Mouse (Mus musculus): ENCODE data around the gene Lima1. TPM values are rescaled to one million over a fixed set of nuclear protein-coding genes. Genes with fewer than 3 reads are reported as not detected.

Gene Lima1
- polyA plus RNA-seq, 1 experiment = 140 TPM

DNA sequence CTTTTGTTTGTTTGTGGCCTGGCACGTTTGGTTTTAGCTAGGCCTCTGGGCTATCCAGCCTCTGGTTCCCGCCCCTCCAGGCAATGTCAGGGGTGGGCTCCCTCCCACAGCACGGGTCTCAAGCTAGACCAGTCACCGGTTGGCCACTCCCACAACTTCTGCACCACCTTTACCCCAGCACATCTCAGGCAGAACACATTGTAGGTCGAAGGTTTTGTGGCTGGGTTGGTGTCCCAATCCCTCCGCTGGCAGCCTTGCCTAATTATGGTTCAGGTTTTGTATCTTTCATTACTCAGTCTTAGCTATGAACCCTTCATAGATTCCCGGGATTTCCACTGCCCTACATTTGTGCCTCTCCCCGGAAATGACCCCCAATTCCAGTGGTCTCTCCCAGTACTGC lies 17.8 kb downstream of the Lima1 start:
- no peak overlapping the region for H3ac ChIP-seq (ENCODE audit: control insufficient read depth, insufficient read length)
- H3K4me2 ChIP-seq (ENCODE audit: low read depth) = no peak overlapping the region
- H3K27me3 ChIP-seq (ENCODE audit: control insufficient read depth, insufficient read depth, insufficient read length) = no peaks in the 10 kb centered on the region
- H3K36me3 ChIP-seq (ENCODE audit: control insufficient read depth, insufficient read depth) = peaks cover under 1% of the 10 kb centered on the region
- H3K4me3 ChIP-seq = no peak overlapping the region
- no peak for TF ChIP-seq MYOG (IDR thresholded peaks at IDR 0.05; ENCODE audit: control insufficient read depth in 1 of 3, insufficient read depth in 1 of 3, insufficient read length in 2 of 3, low read depth in 2 of 3)
- TF ChIP-seq TCF3 (IDR thresholded peaks at IDR 0.05; ENCODE audit: insufficient read length, low read depth) = no peak
- no peak for TF ChIP-seq POLR2A (IDR thresholded peaks at IDR 0.05; ENCODE audit: insufficient read length, low read depth)
- TF ChIP-seq USF1 (IDR thresholded peaks at IDR 0.05; ENCODE audit: low read depth) = no peak
- no peak for TF ChIP-seq CEBPB (IDR thresholded peaks at IDR 0.05; ENCODE audit: insufficient read depth, poor library complexity, severe bottlenecking)
- no peak for TF ChIP-seq TCF12 (IDR thresholded peaks at IDR 0.05; ENCODE audit: insufficient read depth, poor library complexity, severe bottlenecking)
- TF ChIP-seq MYOD1 (IDR thresholded peaks at IDR 0.05; ENCODE audit: control insufficient read depth in 1 of 3, insufficient read length in 2 of 3, low read depth in 2 of 3) = no peak
- TF ChIP-seq MAX (IDR thresholded peaks at IDR 0.05; ENCODE audit: low read depth) = no peak
- no peak for TF ChIP-seq E2F4 (IDR thresholded peaks at IDR 0.05; ENCODE audit: insufficient read depth)
- no peak for TF ChIP-seq REST (IDR thresholded peaks at IDR 0.05; ENCODE audit: insufficient read depth, insufficient read length)
- TF ChIP-seq SRF (IDR thresholded peaks at IDR 0.05; ENCODE audit: control insufficient read depth, insufficient read length, low read depth) = no peak
- H3K79me2 ChIP-seq (ENCODE audit: control insufficient read depth, insufficient read depth) = no peaks in the 10 kb centered on the region

GRCm38 (mm10) chr15:99855119-99855518 lies 20.1 kb downstream of the Lima1 start:
- no peak overlapping the region for H3K4me2 ChIP-seq (ENCODE audit: low read depth)
- H3K27me3 ChIP-seq (ENCODE audit: control insufficient read depth, insufficient read depth, insufficient read length) = no peaks in the 10 kb centered on the region
- H3ac ChIP-seq (ENCODE audit: control insufficient read depth, insufficient read length) = no peak overlapping the region
- no peak overlapping the region for H3K4me3 ChIP-seq
- TF ChIP-seq REST (IDR thresholded peaks at IDR 0.05; ENCODE audit: insufficient read depth, insufficient read length) (no peak), POLR2AphosphoS2 (IDR thresholded peaks at IDR 0.05; ENCODE audit: insufficient read length, low read depth) (no peak), MAX (IDR thresholded peaks at IDR 0.05; ENCODE audit: low read depth) (no peak), MYOG (IDR thresholded peaks at IDR 0.05; ENCODE audit: control insufficient read depth in 1 of 3, insufficient read depth in 1 of 3, insufficient read length in 2 of 3, low read depth in 2 of 3) (no peak), SRF (IDR thresholded peaks at IDR 0.05; ENCODE audit: control insufficient read depth, insufficient read length, low read depth) (no peak), POLR2A (IDR thresholded peaks at IDR 0.05; ENCODE audit: insufficient read length, low read depth) (no peak), TCF12 (IDR thresholded peaks at IDR 0.05; ENCODE audit: insufficient read depth, poor library complexity, severe bottlenecking) (no peak), TCF3 (IDR thresholded peaks at IDR 0.05; ENCODE audit: insufficient read length, low read depth) (no peak), CEBPB (IDR thresholded peaks at IDR 0.05; ENCODE audit: insufficient read depth, poor library complexity, severe bottlenecking) (no peak)
- H3K79me2 ChIP-seq (ENCODE audit: control insufficient read depth, insufficient read depth) = no peaks in the 10 kb centered on the region
- H3K36me3 ChIP-seq (ENCODE audit: control insufficient read depth, insufficient read depth) = no peaks in the 10 kb centered on the region

- no peaks in the 10 kb centered on the region for H3K27me3 ChIP-seq (ENCODE audit: control insufficient read depth, insufficient read depth, insufficient read length)
- H3K79me2 ChIP-seq (ENCODE audit: control insufficient read depth, insufficient read depth) = peaks cover 5% of the 10 kb centered on the region
- H3K4me3 ChIP-seq = no peak overlapping the region
- H3K4me2 ChIP-seq (ENCODE audit: low read depth) = peak overlapping the region; percentile 19
- no peaks in the 10 kb centered on the region for H3K36me3 ChIP-seq (ENCODE audit: control insufficient read depth, insufficient read depth)
- H3ac ChIP-seq (ENCODE audit: control insufficient read depth, insufficient read length) = no peak overlapping the region
- no peak for TF ChIP-seq TCF12 (IDR thresholded peaks at IDR 0.05; ENCODE audit: insufficient read depth, poor library complexity, severe bottlenecking)
- TF ChIP-seq CEBPB (IDR thresholded peaks at IDR 0.05; ENCODE audit: insufficient read depth, poor library complexity, severe bottlenecking) = no peak
- TF ChIP-seq SRF (IDR thresholded peaks at IDR 0.05; ENCODE audit: control insufficient read depth, insufficient read length, low read depth) = no peak
- TF ChIP-seq POLR2AphosphoS2 (IDR thresholded peaks at IDR 0.05; ENCODE audit: insufficient read length, low read depth) = no peak
- no peak for TF ChIP-seq MYOD1 (IDR thresholded peaks at IDR 0.05; ENCODE audit: control insufficient read depth in 1 of 3, insufficient read length in 2 of 3, low read depth in 2 of 3)
- no peak for TF ChIP-seq TCF3 (IDR thresholded peaks at IDR 0.05; ENCODE audit: insufficient read length, low read depth)
Measured at GRCm38 (mm10) chr15:99852606-99853237, 22.5 kb downstream of the Lima1 start.

- no peak overlapping the region for H3K4me3 ChIP-seq
- peaks cover 5% of the 10 kb centered on the region for H3K79me2 ChIP-seq (ENCODE audit: control insufficient read depth, insufficient read depth)
- peak overlapping the region; percentile 52 for H3K4me2 ChIP-seq (ENCODE audit: low read depth)
- peak; percentile 77 for TF ChIP-seq CEBPB (IDR thresholded peaks at IDR 0.05; ENCODE audit: insufficient read depth, poor library complexity, severe bottlenecking)
- no peak for TF ChIP-seq MAX (IDR thresholded peaks at IDR 0.05; ENCODE audit: low read depth)
- TF ChIP-seq SRF (IDR thresholded peaks at IDR 0.05; ENCODE audit: control insufficient read depth, insufficient read length, low read depth) = peak; percentile 89
- TF ChIP-seq TCF12 (IDR thresholded peaks at IDR 0.05; ENCODE audit: insufficient read depth, poor library complexity, severe bottlenecking) = no peak
- no peak for TF ChIP-seq REST (IDR thresholded peaks at IDR 0.05; ENCODE audit: insufficient read depth, insufficient read length)
- no peak for TF ChIP-seq MYOD1 (IDR thresholded peaks at IDR 0.05; ENCODE audit: control insufficient read depth in 1 of 3, insufficient read length in 2 of 3, low read depth in 2 of 3)
- TF ChIP-seq E2F4 (IDR thresholded peaks at IDR 0.05; ENCODE audit: insufficient read depth) = no peak
- no peak for TF ChIP-seq POLR2AphosphoS2 (IDR thresholded peaks at IDR 0.05; ENCODE audit: insufficient read length, low read depth)
- no peak for TF ChIP-seq POLR2A (IDR thresholded peaks at IDR 0.05; ENCODE audit: insufficient read length, low read depth)
- no peak for TF ChIP-seq TCF3 (IDR thresholded peaks at IDR 0.05; ENCODE audit: insufficient read length, low read depth)
- TF ChIP-seq USF1 (IDR thresholded peaks at IDR 0.05; ENCODE audit: low read depth) = peak; percentile 87
- TF ChIP-seq MYOG (IDR thresholded peaks at IDR 0.05; ENCODE audit: control insufficient read depth in 1 of 3, insufficient read depth in 1 of 3, insufficient read length in 2 of 3, low read depth in 2 of 3) = no peak
- no peak overlapping the region for H3ac ChIP-seq (ENCODE audit: control insufficient read depth, insufficient read length)
- H3K27me3 ChIP-seq (ENCODE audit: control insufficient read depth, insufficient read depth, insufficient read length) = no peaks in the 10 kb centered on the region
- H3K36me3 ChIP-seq (ENCODE audit: control insufficient read depth, insufficient read depth) = no peaks in the 10 kb centered on the region
Measured at GRCm38 (mm10) chr15:99850265-99850664, 25.0 kb downstream of the Lima1 start.
